Mouse (Mus musculus) kidney, embryonic 14.5 days (tissue): ENCODE data around the gene Daxx. TPM values are rescaled to one million over a fixed set of nuclear protein-coding genes. Genes with fewer than 3 reads are reported as not detected.

Experiments used
- ATAC-seq: fragments of 200-750 bp; cut with Nextera tagmentation; 2 replicates; pipeline ENCODE4 v1.8.0; 2017; ENCODE audit warnings: moderate number of reproducible peaks, mild to moderate bottlenecking, moderate TSS enrichment, moderate library complexity; ENCODE audit not compliant: low FRiP score, low TSS enrichment
- H3K27ac ChIP-seq: fragments of 300-500 bp; sonication (generic); 2 replicates; pipeline ENCODE4 v1.5.1; 2014; ENCODE audit warnings: low read depth, mild to moderate bottlenecking, low read length, moderate library complexity, mixed read lengths
- H3K27me3 ChIP-seq: fragments of 300-500 bp; sonication (generic); 2 replicates; pipeline ENCODE4 v1.6.1; 2014; ENCODE audit warnings: mild to moderate bottlenecking, low read length; ENCODE audit not compliant: control insufficient read depth, insufficient read depth
- H3K36me3 ChIP-seq: fragments of 300-500 bp; sonication (generic); 2 replicates; pipeline ENCODE4 v1.6.1; 2014; ENCODE audit warnings: low read length, mixed read lengths; ENCODE audit not compliant: control insufficient read depth, insufficient read depth
- H3K4me1 ChIP-seq: fragments of 300-500 bp; sonication (generic); 2 replicates; pipeline ENCODE4 v1.6.1; 2014; ENCODE audit warnings: low read length, mixed read lengths; ENCODE audit not compliant: control insufficient read depth, insufficient read depth
- H3K4me2 ChIP-seq: fragments of 300-500 bp; sonication (generic); replicated peaks from 2 replicates; pipeline ENCODE4 v1.6.1; 2014; ENCODE audit warnings: low read depth, mild to moderate bottlenecking, low read length
- H3K4me3 ChIP-seq: fragments of 300-500 bp; sonication (generic); 2 replicates; pipeline ENCODE4 v1.5.1; 2014; ENCODE audit warnings: mild to moderate bottlenecking, low read length
- H3K9ac ChIP-seq: fragments of 300-500 bp; sonication (generic); 2 replicates; pipeline ENCODE4 v1.6.1; 2014; ENCODE audit warnings: low read depth, mild to moderate bottlenecking, low read length, moderate library complexity
- H3K9me3 ChIP-seq: fragments of 300-500 bp; sonication (generic); 2 replicates; pipeline ENCODE4 v1.6.1; 2016; ENCODE audit warnings: low read length; ENCODE audit not compliant: control insufficient read depth
- WGBS: fragments of 180-500 bp; shearing (Covaris S2); extraction: QIAGEN DNeasy Blood & Tissue Kit; methylation state at CpG from one replicate; pipeline ENCODE4 v1.1.7; 2014; 5-methylcytosine and 5-hydroxymethylcytosine counted together
- polyA plus RNA-seq: library from polyadenylated mRNA; unstranded; fragments of >200 nt; fragmentation: Nextera tagmentation; extraction: Ambion mirVana; gene quantifications from 2 replicates; pipeline ENCODE4 v1.2.1, GENCODE M21; 2014

Daxx gene
- polyA plus RNA-seq, 1 experiment from 2014 or later: 50.8 TPM

- Histone ChIP-seq H3K27me3 (no peaks in the 10 kb centered on the region), H3K9me3 (no peaks in the 10 kb centered on the region), H3K4me1 (peaks cover 20% of the 10 kb centered on the region; the same call in 1 of the 2 replicates), H3K27ac (peak overlapping the region; percentile 86), H3K9ac (peak overlapping the region; percentile 65), H3K36me3 (peaks cover 35% of the 10 kb centered on the region), H3K4me3 (peak overlapping the region; percentile 61), H3K4me2 (peak overlapping the region; percentile 57)
- 1% methylated on average over 13 of the region's 20 CpGs for WGBS
- ATAC-seq: peak; percentile 7
Observed at GRCm38 (mm10) chr17:33916294-33916693, 7.1 kb downstream of the Daxx start.

GRCm38 (mm10) chr17:33916847-33917655 lies 7.8 kb downstream of the Daxx start:
- H3K27me3 ChIP-seq: no peaks in the 10 kb centered on the region
- H3K4me2 ChIP-seq: peak overlapping the region; percentile 57
- peaks cover 14% of the 10 kb centered on the region; the same call in 1 of the 2 replicates for H3K4me1 ChIP-seq
- peak overlapping the region; percentile 65; the same call in 1 of the 2 replicates for H3K9ac ChIP-seq
- no peak for ATAC-seq
- no peak overlapping the region for H3K27ac ChIP-seq
- H3K9me3 ChIP-seq: no peaks in the 10 kb centered on the region
- H3K4me3 ChIP-seq: peak overlapping the region; percentile 61
- H3K36me3 ChIP-seq: peaks cover 27% of the 10 kb centered on the region
- 79% methylated on average over 31 of the region's 31 CpGs for WGBS

GRCm38 (mm10) chr17:33917656-33918292 lies 8.6 kb downstream of the Daxx start:
- WGBS: 87% methylated on average over 18 of the region's 18 CpGs
- Histone ChIP-seq H3K4me3 (no peak overlapping the region; the same call in 1 of the 2 replicates), H3K9me3 (no peaks in the 10 kb centered on the region), H3K36me3 (peaks cover 21% of the 10 kb centered on the region), H3K27me3 (no peaks in the 10 kb centered on the region), H3K4me1 (peaks cover 12% of the 10 kb centered on the region; the same call in 1 of the 2 replicates), H3K27ac (no peak overlapping the region), H3K9ac (no peak overlapping the region), H3K4me2 (no peak overlapping the region)
- ATAC-seq: no peak

- Histone ChIP-seq H3K4me1 (peaks cover 12% of the 10 kb centered on the region; the same call in 1 of the 2 replicates), H3K9me3 (no peaks in the 10 kb centered on the region), H3K36me3 (peaks cover 15% of the 10 kb centered on the region), H3K4me3 (peak overlapping the region; percentile 62; the same call in 1 of the 2 replicates), H3K4me2 (peak overlapping the region; percentile 98), H3K27ac (no peak overlapping the region), H3K9ac (peak overlapping the region; percentile 72; the same call in 1 of the 2 replicates), H3K27me3 (no peaks in the 10 kb centered on the region)
- ATAC-seq: no peak
- WGBS: 65% methylated on average over 37 of the region's 37 CpGs
Observed at GRCm38 (mm10) chr17:33918293-33919203, 9.3 kb downstream of the Daxx start.

- Histone ChIP-seq H3K9me3 (no peaks in the 10 kb centered on the region), H3K36me3 (peaks cover 5% of the 10 kb centered on the region; the same call in 1 of the 2 replicates), H3K9ac (peak overlapping the region; percentile 72), H3K27ac (peak overlapping the region; percentile 33), H3K4me2 (peak overlapping the region; percentile 98), H3K4me1 (peaks cover 12% of the 10 kb centered on the region; the same call in 1 of the 2 replicates), H3K27me3 (no peaks in the 10 kb centered on the region), H3K4me3 (peak overlapping the region; percentile 62)
- WGBS: under 1% methylated on average over 46 of the region's 52 CpGs
- 0 out of 2 replicates have a peak, but pooled peaks have one; percentile 1 for ATAC-seq
Observed at GRCm38 (mm10) chr17:33919351-33920281, 10.4 kb downstream of the Daxx start.

- Histone ChIP-seq H3K27me3 (no peaks in the 10 kb centered on the region), H3K4me2 (peak overlapping the region; percentile 98), H3K4me1 (peaks cover 9% of the 10 kb centered on the region; the same call in 1 of the 2 replicates), H3K9ac (peak overlapping the region; percentile 72), H3K9me3 (no peaks in the 10 kb centered on the region), H3K36me3 (no peaks in the 10 kb centered on the region; the same call in 1 of the 2 replicates), H3K4me3 (peak overlapping the region; percentile 62), H3K27ac (peak overlapping the region; percentile 33)
- under 1% methylated on average over 36 of the region's 36 CpGs for whole genome bisulfite sequencing
- ATAC-seq: peak; percentile 64
Observed at GRCm38 (mm10) chr17:33920282-33921097, 11.3 kb downstream of the Daxx start.

- Histone ChIP-seq H3K4me1 (peaks cover 9% of the 10 kb centered on the region; the same call in 1 of the 2 replicates), H3K27ac (no peak overlapping the region), H3K4me2 (no peak overlapping the region), H3K27me3 (no peaks in the 10 kb centered on the region), H3K4me3 (no peak overlapping the region), H3K9ac (no peak overlapping the region), H3K36me3 (no peaks in the 10 kb centered on the region; the same call in 1 of the 2 replicates), H3K9me3 (no peaks in the 10 kb centered on the region)
- no peak for ATAC-seq
- WGBS: 86% methylated on average over 7 of the region's 7 CpGs
Observed at GRCm38 (mm10) chr17:33921361-33921760, 12.1 kb downstream of the Daxx start.
